Mouse (Mus musculus) kidney, postnatal 4 days (tissue): Measurements from ENCODE around the gene Mei4.

ENCODE experiments used
- DNase-seq, 2 experiments: peaks; one replicate each; pipeline ENCODE4 v3.0.0; 2021; ENCODE audit warnings: mixed read lengths in 2 of 2

Mei4 gene

GRCm38 (mm10) chr9:82160143-82160542 is 296.7 kb downstream of the Mei4 start:
- DNase-seq = peak in 1 of 2 experiments; percentile 1

GRCm38 (mm10) chr9:82162415-82162814 is 298.9 kb downstream of the Mei4 start:
- no peak for DNase-seq

- no peak for DNase-seq
Observed at GRCm38 (mm10) chr9:82217976-82218375, 354.5 kb downstream of the Mei4 start.

GRCm38 (mm10) chr9:82247695-82248445 is 384.4 kb downstream of the Mei4 start:
- peak; percentile 3 to 5 for DNase-seq
